Mouse (Mus musculus): Measurements from ENCODE around the gene Cybrd1. TPM values are rescaled to one million over a fixed set of nuclear protein-coding genes. Genes with fewer than 3 reads are reported as not detected.

Gene Cybrd1
- polyA plus RNA-seq, 1 experiment from 2014 or later: 0.60 TPM

- Histone ChIP-seq H3K4me2 (no peak overlapping the region), H3K9ac (no peak overlapping the region), H3K4me1 (replicated peaks) (peaks cover 6% of the 10 kb centered on the region), H3K36me3 (no peaks in the 10 kb centered on the region), H3K9me3 (replicated peaks) (no peaks in the 10 kb centered on the region), H3K27ac (no peak overlapping the region), H3K27me3 (no peaks in the 10 kb centered on the region), H3K4me3 (replicated peaks) (no peak overlapping the region)
- 3% methylated on average over 8 of the region's 8 CpGs for WGBS (ENCODE audit: insufficient replicate concordance)
- DNase-seq: peak; percentile 69
- ATAC-seq (ENCODE audit: low read depth): peak; percentile 64
Observed at GRCm38 (mm10) chr2:71155486-71155885, 37.8 kb downstream of the Cybrd1 start.

- Histone ChIP-seq H3K27me3 (no peaks in the 10 kb centered on the region), H3K36me3 (no peaks in the 10 kb centered on the region), H3K4me2 (no peak overlapping the region), H3K27ac (no peak overlapping the region), H3K9me3 (replicated peaks) (no peaks in the 10 kb centered on the region), H3K4me3 (replicated peaks) (no peak overlapping the region), H3K4me1 (replicated peaks) (peaks cover 10% of the 10 kb centered on the region), H3K9ac (no peak overlapping the region)
- DNase-seq (no peak), ATAC-seq (ENCODE audit: low read depth) (no peak)
- WGBS (ENCODE audit: insufficient replicate concordance): 77% methylated on average over 8 of the region's 8 CpGs
Observed at GRCm38 (mm10) chr2:71156446-71156845, 38.7 kb downstream of the Cybrd1 start.

- Histone ChIP-seq H3K4me3 (replicated peaks) (no peak overlapping the region), H3K4me1 (replicated peaks) (peaks cover 24% of the 10 kb centered on the region), H3K27ac (no peak overlapping the region), H3K9ac (no peak overlapping the region), H3K9me3 (replicated peaks) (no peaks in the 10 kb centered on the region), H3K27me3 (no peaks in the 10 kb centered on the region), H3K4me2 (no peak overlapping the region), H3K36me3 (no peaks in the 10 kb centered on the region)
- no peak for DNase-seq
- ATAC-seq (ENCODE audit: low read depth): no peak
- WGBS (ENCODE audit: insufficient replicate concordance): 84% methylated on average over 8 of the region's 8 CpGs
Observed at GRCm38 (mm10) chr2:71157881-71158280, 40.2 kb downstream of the Cybrd1 start.

- Histone ChIP-seq H3K4me3 (replicated peaks) (no peak overlapping the region), H3K4me1 (replicated peaks) (peaks cover 36% of the 10 kb centered on the region), H3K27ac (no peak overlapping the region), H3K4me2 (peak overlapping the region; percentile 19; the same call in 1 of the 2 replicates), H3K27me3 (0 out of 2 replicates have a peak, but pooled peaks cover 3% of the 10 kb centered on the region), H3K36me3 (no peaks in the 10 kb centered on the region), H3K9ac (no peak overlapping the region), H3K9me3 (replicated peaks) (no peaks in the 10 kb centered on the region)
- WGBS (ENCODE audit: insufficient replicate concordance): 67% methylated on average over 16 of the region's 16 CpGs
- ATAC-seq (ENCODE audit: low read depth) (no peak), DNase-seq (no peak)
Observed at GRCm38 (mm10) chr2:71159576-71160306, 42.0 kb downstream of the Cybrd1 start.

GRCm38 (mm10) chr2:71160307-71160861, 42.7 kb downstream of the Cybrd1 start:
- ATAC-seq (ENCODE audit: low read depth): no peak
- peaks cover 36% of the 10 kb centered on the region for H3K4me1 ChIP-seq (replicated peaks)
- H3K4me2 ChIP-seq: peak overlapping the region; percentile 19; the same call in 1 of the 2 replicates
- WGBS (ENCODE audit: insufficient replicate concordance): 44% methylated on average over 11 of the region's 11 CpGs
- 0 out of 2 replicates have a peak, but pooled peaks cover 4% of the 10 kb centered on the region for H3K27me3 ChIP-seq
- H3K9ac ChIP-seq: no peak overlapping the region
- H3K9me3 ChIP-seq (replicated peaks): no peaks in the 10 kb centered on the region
- H3K36me3 ChIP-seq: no peaks in the 10 kb centered on the region
- DNase-seq: no peak
- no peak overlapping the region for H3K4me3 ChIP-seq (replicated peaks)
- H3K27ac ChIP-seq: no peak overlapping the region

- DNase-seq (no peak), ATAC-seq (ENCODE audit: low read depth) (no peak)
- 71% methylated on average over 7 of the region's 7 CpGs for WGBS (ENCODE audit: insufficient replicate concordance)
Observed at GRCm38 (mm10) chr2:71161558-71161957, 43.8 kb downstream of the Cybrd1 start.

GRCm38 (mm10) chr2:71162831-71163621, 45.3 kb downstream of the Cybrd1 start:
- H3K36me3 ChIP-seq: no peaks in the 10 kb centered on the region
- 0 out of 2 replicates have a peak, but pooled peaks cover 4% of the 10 kb centered on the region for H3K27me3 ChIP-seq
- ATAC-seq (ENCODE audit: low read depth): peak; percentile 91
- 0 out of 2 replicates have a peak overlapping the region, but pooled peaks have one; percentile 7 for H3K4me3 ChIP-seq (replicated peaks)
- peak; percentile 59 for DNase-seq
- H3K4me2 ChIP-seq: peak overlapping the region; percentile 42
- H3K27ac ChIP-seq: peak overlapping the region; percentile 69
- 54% methylated on average over 25 of the region's 25 CpGs for WGBS (ENCODE audit: insufficient replicate concordance)
- H3K4me1 ChIP-seq (replicated peaks): peaks cover 36% of the 10 kb centered on the region
- H3K9me3 ChIP-seq (replicated peaks): no peaks in the 10 kb centered on the region
- peak overlapping the region; percentile 10 for H3K9ac ChIP-seq

More at GRCm38 (mm10) chr2:71161558-71161957, 43.8 kb downstream of the Cybrd1 start:
- no peaks in the 10 kb centered on the region for H3K9me3 ChIP-seq (replicated peaks)
- H3K4me1 ChIP-seq (replicated peaks): peaks cover 36% of the 10 kb centered on the region
- no peak overlapping the region for H3K9ac ChIP-seq
- H3K36me3 ChIP-seq: no peaks in the 10 kb centered on the region
- H3K27ac ChIP-seq: no peak overlapping the region
- H3K4me3 ChIP-seq (replicated peaks): no peak overlapping the region
- no peak overlapping the region for H3K4me2 ChIP-seq
- H3K27me3 ChIP-seq: 0 out of 2 replicates have a peak, but pooled peaks cover 4% of the 10 kb centered on the region

GRCm38 (mm10) chr2:71167211-71167610, 49.5 kb downstream of the Cybrd1 start:
- Histone ChIP-seq H3K27me3 (0 out of 2 replicates have a peak, but pooled peaks cover 4% of the 10 kb centered on the region), H3K9ac (no peak overlapping the region), H3K9me3 (replicated peaks) (no peaks in the 10 kb centered on the region), H3K36me3 (no peaks in the 10 kb centered on the region), H3K4me1 (replicated peaks) (peaks cover 19% of the 10 kb centered on the region), H3K4me2 (no peak overlapping the region), H3K4me3 (replicated peaks) (no peak overlapping the region), H3K27ac (no peak overlapping the region)
- ATAC-seq (ENCODE audit: low read depth) (no peak), DNase-seq (no peak)
- WGBS (ENCODE audit: insufficient replicate concordance): 67% methylated on average over 4 of the region's 4 CpGs

GRCm38 (mm10) chr2:71168461-71169021, 50.8 kb downstream of the Cybrd1 start:
- Histone ChIP-seq H3K4me2 (no peak overlapping the region), H3K36me3 (no peaks in the 10 kb centered on the region), H3K27ac (no peak overlapping the region), H3K9me3 (replicated peaks) (no peaks in the 10 kb centered on the region), H3K9ac (no peak overlapping the region), H3K4me3 (replicated peaks) (no peak overlapping the region), H3K27me3 (0 out of 2 replicates have a peak, but pooled peaks cover 4% of the 10 kb centered on the region), H3K4me1 (replicated peaks) (peaks cover 14% of the 10 kb centered on the region)
- DNase-seq (no peak), ATAC-seq (ENCODE audit: low read depth) (no peak)
- WGBS (ENCODE audit: insufficient replicate concordance): 66% methylated on average over 10 of the region's 10 CpGs

GRCm38 (mm10) chr2:71173031-71173430, 55.3 kb downstream of the Cybrd1 start:
- Histone ChIP-seq H3K9me3 (replicated peaks) (no peaks in the 10 kb centered on the region), H3K4me3 (replicated peaks) (no peak overlapping the region), H3K4me1 (replicated peaks) (peaks cover 28% of the 10 kb centered on the region), H3K36me3 (no peaks in the 10 kb centered on the region), H3K27ac (no peak overlapping the region), H3K27me3 (no peaks in the 10 kb centered on the region), H3K4me2 (no peak overlapping the region), H3K9ac (no peak overlapping the region)
- DNase-seq: peak; percentile 37
- WGBS (ENCODE audit: insufficient replicate concordance): 37% methylated on average over 3 of the region's 3 CpGs
- peak; percentile 65; the same call in 1 of the 2 replicates for ATAC-seq (ENCODE audit: low read depth)

Measured in liver, embryonic 13.5 days (tissue).